9 mouse cellular contexts compared by ENCODE assay signal in genomic region chr6:114089626-114090025, GRCm38 (mm10). TPM values are rescaled to one million over a fixed set of nuclear protein-coding genes. Genes with fewer than 3 reads are reported as not detected.
DNase-seq lines count a peak whose midpoint lies in the region; ATAC-seq and TF ChIP-seq lines count a peak whose summit lies in the region.
"Had no signal": no experiment of that assay in that cellular context is flagged by ENCODE, and none has a peak within 500 bp of the region (broad histone marks: within the 10 kb centered on the region; RNA-seq: fewer than 3 reads in every experiment).

No protein-coding gene starts in this region.

- peak; percentile 55 for DNase-seq in kidney, adult 2 months
- DNase-seq in brain, adult 2 months (ENCODE audit: low read depth, low spot score): peak; percentile 71
- DNase-seq in left cerebral cortex, postnatal 25 days (ENCODE audit: low spot score in 2 of 2): peak; percentile 77 to 83

- no peak overlapping the region for H3K4me3 ChIP-seq in kidney, adult 2 months (ENCODE audit: insufficient read depth, low read depth, low read length)
- H3K4me3 ChIP-seq in kidney, embryonic 16.5 days (ENCODE audit: low read length): no peak overlapping the region
- H3K4me3 ChIP-seq in hindbrain, embryonic 13.5 days: no peak overlapping the region
- no peak overlapping the region for H3K4me3 ChIP-seq in myocyte
- no peak overlapping the region for H3K4me3 ChIP-seq in testis, adult 2 months (ENCODE audit: control insufficient read depth, low read depth, low read length)
- H3K4me3 ChIP-seq: embryonic facial prominence, embryonic 15.5 days had no signal

- H3K36me3 ChIP-seq in kidney, adult 2 months (ENCODE audit: control insufficient read depth, insufficient read depth, low read length): no peaks in the 10 kb centered on the region
- H3K36me3 ChIP-seq in kidney, embryonic 16.5 days (ENCODE audit: insufficient read depth, low read length): no peaks in the 10 kb centered on the region
- H3K36me3 ChIP-seq in hindbrain, embryonic 13.5 days: no peaks in the 10 kb centered on the region
- no peaks in the 10 kb centered on the region for H3K36me3 ChIP-seq in myocyte (ENCODE audit: control insufficient read depth, insufficient read depth)
- no peaks in the 10 kb centered on the region for H3K36me3 ChIP-seq in testis, adult 2 months (ENCODE audit: control insufficient read depth, insufficient read depth, low read length)
- H3K36me3 ChIP-seq: embryonic facial prominence, embryonic 15.5 days had no signal

- H3K9me3 ChIP-seq in kidney, embryonic 16.5 days (ENCODE audit: low read length): no peaks in the 10 kb centered on the region
- H3K9me3 ChIP-seq in hindbrain, embryonic 13.5 days: no peaks in the 10 kb centered on the region
- H3K9me3 ChIP-seq: embryonic facial prominence, embryonic 15.5 days had no signal

- no peak for TF ChIP-seq POLR2A in kidney, adult 2 months (IDR thresholded peaks at IDR 0.05; ENCODE audit: low read depth, low read length)
- no peak for TF ChIP-seq POLR2A in myocyte (IDR thresholded peaks at IDR 0.05; ENCODE audit: insufficient read length, low read depth)
- no peak for TF ChIP-seq POLR2A in testis, adult 2 months (IDR thresholded peaks at IDR 0.05; ENCODE audit: control insufficient read depth, low read depth, low read length)

- intact Hi-C loops in left cerebral cortex, postnatal 25 days (cut with DNase I): loop anchor here (1.0 to 10.0 kb wide), 5 partner anchors 107 to 608 kb away; no protein-coding TSS in a partner anchor

- H3K4me2 ChIP-seq in kidney, embryonic 16.5 days (replicated peaks; ENCODE audit: low read depth, low read length): no peak overlapping the region
- H3K4me2 ChIP-seq in hindbrain, embryonic 13.5 days: no peak overlapping the region
- H3K4me2 ChIP-seq in myocyte (ENCODE audit: low read depth): no peak overlapping the region
- H3K4me2 ChIP-seq: embryonic facial prominence, embryonic 15.5 days had no signal

- no peak overlapping the region for H3K27ac ChIP-seq in kidney, adult 2 months (ENCODE audit: insufficient read depth, low read depth, low read length)
- H3K27ac ChIP-seq in kidney, embryonic 16.5 days (ENCODE audit: low read length): no peak overlapping the region
- no peak overlapping the region for H3K27ac ChIP-seq in hindbrain, embryonic 13.5 days
- no peak overlapping the region for H3K27ac ChIP-seq in testis, adult 2 months (ENCODE audit: control insufficient read depth, insufficient read depth, low read depth, low read length)
- H3K27ac ChIP-seq: embryonic facial prominence, embryonic 15.5 days had no signal

- no peak for ATAC-seq in kidney, embryonic 16.5 days (ENCODE audit: low FRiP score, low TSS enrichment)
- ATAC-seq in erythroblast, adult 5-6 weeks (replicated peaks; ENCODE audit: low FRiP score, poor library complexity, severe bottlenecking): peak; percentile 68
- 0 out of 2 replicates have a peak, but pooled peaks have one; percentile 17 for ATAC-seq in hindbrain, embryonic 13.5 days (ENCODE audit: low FRiP score)

- WGBS in kidney, adult 2 months: 9% methylated on average over 5 of the region's 5 CpGs
- 14% methylated on average over 5 of the region's 5 CpGs for WGBS in kidney, embryonic 16.5 days
- WGBS in hindbrain, embryonic 13.5 days: 9% methylated on average over 5 of the region's 5 CpGs

- H3K79me2 ChIP-seq in myocyte (ENCODE audit: control insufficient read depth, insufficient read depth): no peaks in the 10 kb centered on the region

- H3K4me1 ChIP-seq in kidney, adult 2 months (ENCODE audit: control insufficient read depth, insufficient read depth, low read length): no peaks in the 10 kb centered on the region
- no peaks in the 10 kb centered on the region for H3K4me1 ChIP-seq in kidney, embryonic 16.5 days (ENCODE audit: insufficient read depth, low read length)
- peaks cover 25% of the 10 kb centered on the region for H3K4me1 ChIP-seq in hindbrain, embryonic 13.5 days (replicated peaks)
- H3K4me1 ChIP-seq in testis, adult 2 months (ENCODE audit: control insufficient read depth, insufficient read depth, low read length): peaks cover 9% of the 10 kb centered on the region
- H3K4me1 ChIP-seq: embryonic facial prominence, embryonic 15.5 days had no signal

- H3K9ac ChIP-seq in kidney, embryonic 16.5 days (replicated peaks; ENCODE audit: low read length): no peak overlapping the region
- no peak overlapping the region for H3K9ac ChIP-seq in hindbrain, embryonic 13.5 days
- H3K9ac ChIP-seq: embryonic facial prominence, embryonic 15.5 days had no signal

- no peak overlapping the region for H3ac ChIP-seq in myocyte (ENCODE audit: control insufficient read depth, insufficient read length)

- H3K27me3 ChIP-seq in kidney, adult 2 months (replicated peaks; ENCODE audit: control insufficient read depth, insufficient read depth, low read length): no peaks in the 10 kb centered on the region
- H3K27me3 ChIP-seq in kidney, embryonic 16.5 days (ENCODE audit: insufficient read depth, low read length): no peaks in the 10 kb centered on the region
- H3K27me3 ChIP-seq in hindbrain, embryonic 13.5 days: peaks cover 35% of the 10 kb centered on the region
- H3K27me3 ChIP-seq in myocyte (ENCODE audit: control insufficient read depth, insufficient read depth, insufficient read length): peaks cover 18% of the 10 kb centered on the region
- H3K27me3 ChIP-seq in testis, adult 2 months (ENCODE audit: control insufficient read depth, insufficient read depth, low read length): no peaks in the 10 kb centered on the region

- peak; percentile 72 for TF ChIP-seq CTCF in kidney, adult 2 months (conservative IDR thresholded peaks at IDR 0.05; ENCODE audit: insufficient read depth, insufficient read length, low read depth, low read length)
- TF ChIP-seq CTCF in testis, adult 2 months (IDR thresholded peaks at IDR 0.05; ENCODE audit: control insufficient read depth, insufficient read depth, insufficient replicate concordance, low read depth, low read length): peak; percentile 45; the same call in 1 of the 2 replicates

TF ChIP-seq in myocyte, 11 proteins besides CTCF, POLR2A, EP300 and RAD21:
- no peak for TF ChIP-seq MAX (IDR thresholded peaks at IDR 0.05; ENCODE audit: low read depth)
- 0 out of 2 replicates have a peak, but pooled peaks have one; percentile 3 for TF ChIP-seq CEBPB (IDR thresholded peaks at IDR 0.05; ENCODE audit: insufficient read depth, poor library complexity, severe bottlenecking)
TF ChIP-seq in myocyte: peak in this region for 1.

RNA-seq across cellular contexts. Expression of gene Slc6a11, which starts 41.4 kb away (rescaled TPM):
- not detected in 2 replicates for polyA plus RNA-seq in kidney, adult 2 months (2012; rRNA removed)
- polyA plus RNA-seq in kidney, embryonic 16.5 days (2015; fragmentation: Nextera tagmentation; extraction: Ambion mirVana): 0.09 and 0.13 TPM in 2 replicates
- not detected in 2 replicates for total RNA-seq in erythroblast, adult 5-6 weeks (2015; ENCODE audit: low replicate concordance)
- total RNA-seq in erythroblast, adult 5-6 weeks (2017; ENCODE audit: low replicate concordance): 0.14 TPM in 1 of 2 replicates, not detected in the other
- 19.9 and 22.0 TPM in 2 replicates for polyA plus RNA-seq in hindbrain, embryonic 13.5 days (2015; fragmentation: Nextera tagmentation; extraction: Ambion mirVana)
- 10 to 100 TPM; 85.9 to 93.8 TPM for total RNA-seq in left cerebral cortex, postnatal 25 days (2021)
- polyA plus RNA-seq in myocyte (2012; fragmentation: generic; extraction: Trizol): not detected
- polyA plus RNA-seq in testis, adult 2 months (2012; rRNA removed): 1.2 and 1.6 TPM in 2 replicates

RNA-seq across cellular contexts. Expression of gene Atp2b2, which starts 47.2 kb away (rescaled TPM):
- polyA plus RNA-seq in kidney, adult 2 months (2012; rRNA removed): 0.84 TPM in 2 replicates
- polyA plus RNA-seq in kidney, embryonic 16.5 days (2015; fragmentation: Nextera tagmentation; extraction: Ambion mirVana): 0.09 and 0.30 TPM in 2 replicates
- not detected in 2 replicates for total RNA-seq in erythroblast, adult 5-6 weeks (2015; ENCODE audit: low replicate concordance)
- total RNA-seq in erythroblast, adult 5-6 weeks (2017; ENCODE audit: low replicate concordance): under 0.01 and 0.14 TPM in 2 replicates
- polyA plus RNA-seq in hindbrain, embryonic 13.5 days (2015; fragmentation: Nextera tagmentation; extraction: Ambion mirVana): 23.6 and 24.6 TPM in 2 replicates
- total RNA-seq in left cerebral cortex, postnatal 25 days (2021): 100 to 1,000 TPM; 695 to 754 TPM
- polyA plus RNA-seq in myocyte (2012; fragmentation: generic; extraction: Trizol): not detected
- 0.85 and 1.2 TPM in 2 replicates for polyA plus RNA-seq in testis, adult 2 months (2012; rRNA removed)

Comparison
In these comparisons a context has a peak if more than half of its experiments do, and no peak if none do; other contexts are left out.
1. RNA of gene Atp2b2, which starts 47.2 kb away (polyA plus RNA-seq): 23.6 to 24.6 TPM in hindbrain, embryonic 13.5 days; 0.85 to 1.2 TPM in testis, adult 2 months, 0.84 TPM in kidney, adult 2 months, 0.09 to 0.30 TPM in kidney, embryonic 16.5 days and not detected in myocyte (single experiment); every median in the first group is over 10 times any median in the second.
2. Peak in every context shown above with its lines, with median percentiles within 50 percentile points of each other: DNase-seq.